Mouse (Mus musculus) G1E (cell line): ENCODE results near the gene Smoc2. TPM values are rescaled to one million over a fixed set of nuclear protein-coding genes. Genes with fewer than 3 reads are reported as not detected.

Experiments used
- ATAC-seq: 2 replicates; pipeline ENCODE4 v1.8.0; 2016; ENCODE audit warnings: mild to moderate bottlenecking; ENCODE audit not compliant: insufficient number of reproducible peaks, poor library complexity, low FRiP score, severe bottlenecking; ENCODE audit errors: extremely low read depth
- DNase-seq: peaks from one replicate; pipeline ENCODE4 v3.0.0; 2012; ENCODE audit warnings: low spot score
- H3K27me3 ChIP-seq: 2 replicates; pipeline ENCODE4 v1.6.1; 2012; ENCODE audit warnings: mild to moderate bottlenecking, low read length, inconsistent platforms; ENCODE audit not compliant: insufficient read depth
- H3K36me3 ChIP-seq: replicated peaks from 2 replicates; pipeline ENCODE3; 2012; ENCODE audit warnings: mild to moderate bottlenecking, inconsistent platforms
- H3K4me1 ChIP-seq: 2 replicates; pipeline ENCODE4 v1.6.1; 2012; ENCODE audit warnings: low read depth, low read length, inconsistent platforms, mixed read lengths; ENCODE audit not compliant: insufficient read depth
- H3K4me3 ChIP-seq: 2 replicates; pipeline ENCODE4 v1.5.1; 2012; ENCODE audit warnings: low read depth, mild to moderate bottlenecking, inconsistent platforms, low read length, moderate library complexity, mixed read lengths
- H3K9me3 ChIP-seq: replicated peaks from 2 replicates; pipeline ENCODE4 v1.6.1; 2012; ENCODE audit warnings: inconsistent platforms
- CTCF ChIP-seq: IDR thresholded peaks from 2 replicates; pipeline ENCODE4 v1.5.1; 2012; ENCODE audit warnings: low read depth, low read length, inconsistent platforms, mixed read lengths
- GATA1 ChIP-seq: IDR thresholded peaks from 2 replicates; pipeline ENCODE4 v1.6.1; 2012; ENCODE audit warnings: borderline replicate concordance, low read length, inconsistent platforms, mixed read lengths
- GATA2 ChIP-seq: IDR thresholded peaks from 2 replicates; pipeline ENCODE4 v1.6.1; 2012; ENCODE audit warnings: low read depth, low read length, inconsistent platforms, borderline replicate concordance
- POLR2AphosphoS5 ChIP-seq: IDR thresholded peaks from 2 replicates; pipeline ENCODE4 v1.6.1; 2012; ENCODE audit warnings: low read depth, low read length, inconsistent platforms; ENCODE audit not compliant: insufficient replicate concordance
- TAL1 ChIP-seq: conservative IDR thresholded peaks from 2 replicates; pipeline ENCODE4 v1.6.1; 2012; ENCODE audit warnings: low read depth, low read length, inconsistent platforms, mixed read lengths
- polyA plus RNA-seq: library from polyadenylated mRNA; stranded (reverse); fragments of >175 nt; gene quantifications from 2 replicates; pipeline ENCODE4 v1.2.3, GENCODE M21; 2012
- total RNA-seq, 2 experiments: library from RNA; stranded (forward) in 1 of 2; stranded (reverse) in 1 of 2; fragments of 200-1000 nt in 1 of 2; fragments of >200 nt in 1 of 2; fragmentation: Nextera tagmentation in 1 of 2; gene quantifications; 2 replicates each; pipeline ENCODE4 v1.2.3; 2014 to 2017

Smoc2 gene
- total and polyA plus RNA-seq, 3 experiments: 0.55 TPM; not detected in 2

DNA sequence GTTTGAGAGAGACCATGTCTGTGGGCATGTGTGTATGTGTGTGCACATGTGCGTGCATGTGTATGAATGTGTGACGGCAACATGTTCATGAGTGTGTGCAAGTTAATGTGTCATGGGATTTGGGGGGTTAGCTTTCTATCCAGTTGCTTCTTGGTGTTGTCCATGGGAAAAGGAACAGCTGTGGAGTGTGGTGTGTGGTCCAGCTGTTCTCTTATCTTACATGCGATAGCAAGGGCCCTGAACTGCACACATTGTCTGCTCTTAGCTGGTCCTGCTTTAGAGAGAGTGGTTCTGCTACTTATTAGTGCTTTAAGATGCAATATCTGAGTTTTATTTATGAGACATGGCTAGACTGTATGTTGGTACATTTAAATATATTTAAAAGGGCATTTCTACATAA, 30.6 kb downstream of the Smoc2 start:
- no peak for TF ChIP-seq GATA1
- no peak for TF ChIP-seq TAL1
- TF ChIP-seq GATA2: no peak
- TF ChIP-seq POLR2AphosphoS5: no peak
- no peak for TF ChIP-seq CTCF
- Histone ChIP-seq H3K4me3 (no peak overlapping the region), H3K36me3 (no peaks in the 10 kb centered on the region), H3K27me3 (no peaks in the 10 kb centered on the region; the same call in 1 of the 2 replicates), H3K4me1 (no peaks in the 10 kb centered on the region), H3K9me3 (peaks cover 12% of the 10 kb centered on the region)
- DNase-seq (no peak), ATAC-seq (no peak)

DNA sequence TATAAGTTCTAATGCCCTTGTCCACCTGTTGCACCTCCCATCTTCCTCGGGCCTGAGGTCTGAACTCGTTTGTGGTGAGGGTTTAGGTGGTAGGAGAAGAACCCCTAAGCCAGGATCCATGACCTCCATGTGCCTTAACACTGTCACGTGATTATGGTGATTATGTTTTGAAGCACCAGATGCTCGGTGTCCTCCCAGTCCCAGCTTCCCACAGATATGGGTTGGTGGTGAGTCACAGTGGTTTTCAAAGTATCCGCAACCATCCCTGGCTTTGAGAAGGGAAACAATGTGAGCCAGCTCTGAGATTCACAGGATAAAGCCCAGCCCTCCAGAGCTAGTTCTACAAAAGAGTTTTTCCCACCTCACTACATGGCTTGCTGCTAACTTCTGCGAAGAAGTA, 33.1 kb downstream of the Smoc2 start:
- Histone ChIP-seq H3K9me3 (peaks cover 11% of the 10 kb centered on the region; the same call in 1 of the 2 replicates), H3K36me3 (no peaks in the 10 kb centered on the region), H3K4me3 (no peak overlapping the region), H3K27me3 (no peaks in the 10 kb centered on the region; the same call in 1 of the 2 replicates), H3K4me1 (no peaks in the 10 kb centered on the region)
- DNase-seq: no peak
- TF ChIP-seq TAL1 (no peak), CTCF (no peak), POLR2AphosphoS5 (no peak), GATA1 (no peak), GATA2 (no peak)
- no peak for ATAC-seq

DNA sequence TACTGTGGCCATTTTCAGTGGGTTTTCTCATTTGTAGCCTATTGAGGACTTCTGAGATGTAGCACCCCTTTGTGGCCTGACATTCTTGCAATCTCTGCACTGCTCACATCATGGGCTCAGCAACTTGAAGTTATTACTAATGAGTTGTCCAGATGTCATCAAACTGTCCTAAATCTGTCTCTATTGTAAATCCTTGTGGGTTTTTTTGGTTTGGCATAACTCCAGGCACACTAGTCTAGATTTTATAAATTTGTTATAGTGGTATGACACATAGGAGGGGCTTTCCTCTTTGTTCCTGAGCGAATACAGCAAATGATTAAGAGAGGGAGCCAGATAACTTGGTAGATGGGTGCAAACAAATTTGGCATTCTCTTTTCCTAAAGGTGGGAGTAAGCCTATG, 35.0 kb downstream of the Smoc2 start:
- Histone ChIP-seq H3K4me1 (no peaks in the 10 kb centered on the region), H3K4me3 (no peak overlapping the region), H3K9me3 (peaks cover 12% of the 10 kb centered on the region; the same call in 1 of the 2 replicates), H3K36me3 (no peaks in the 10 kb centered on the region), H3K27me3 (no peaks in the 10 kb centered on the region; the same call in 1 of the 2 replicates)
- ATAC-seq (no peak), DNase-seq (no peak)
- TF ChIP-seq CTCF (no peak), GATA2 (no peak)

DNA sequence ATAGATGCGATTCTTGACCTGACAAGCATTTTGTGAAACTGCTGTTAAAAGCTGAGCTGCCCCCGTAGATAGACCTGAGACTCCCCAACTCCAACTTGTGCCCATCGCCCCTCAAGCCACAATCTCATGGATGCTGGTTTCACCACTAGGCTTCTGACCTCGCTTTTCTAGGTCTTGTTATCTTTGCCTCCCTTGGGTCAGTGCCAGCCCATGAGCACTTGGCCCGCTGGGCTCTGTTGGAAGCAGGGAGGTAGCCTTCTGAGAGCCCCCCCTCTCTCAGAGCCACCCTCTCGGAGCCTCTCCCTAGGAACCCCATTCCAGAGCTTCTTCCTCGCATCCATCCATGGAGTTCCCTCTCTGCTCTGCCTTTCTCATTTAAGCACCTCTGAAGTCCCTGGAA, 37.2 kb downstream of the Smoc2 start:
- DNase-seq: no peak
- ATAC-seq: no peak
- H3K9me3 ChIP-seq: 0 out of 2 replicates have a peak, but pooled peaks cover 14% of the 10 kb centered on the region
- H3K36me3 ChIP-seq: no peaks in the 10 kb centered on the region
- TF ChIP-seq GATA2: no peak
- no peak for TF ChIP-seq GATA1
- TF ChIP-seq TAL1: no peak
- no peaks in the 10 kb centered on the region for H3K4me1 ChIP-seq
- H3K4me3 ChIP-seq: no peak overlapping the region
- H3K27me3 ChIP-seq: no peaks in the 10 kb centered on the region; the same call in 1 of the 2 replicates

DNA sequence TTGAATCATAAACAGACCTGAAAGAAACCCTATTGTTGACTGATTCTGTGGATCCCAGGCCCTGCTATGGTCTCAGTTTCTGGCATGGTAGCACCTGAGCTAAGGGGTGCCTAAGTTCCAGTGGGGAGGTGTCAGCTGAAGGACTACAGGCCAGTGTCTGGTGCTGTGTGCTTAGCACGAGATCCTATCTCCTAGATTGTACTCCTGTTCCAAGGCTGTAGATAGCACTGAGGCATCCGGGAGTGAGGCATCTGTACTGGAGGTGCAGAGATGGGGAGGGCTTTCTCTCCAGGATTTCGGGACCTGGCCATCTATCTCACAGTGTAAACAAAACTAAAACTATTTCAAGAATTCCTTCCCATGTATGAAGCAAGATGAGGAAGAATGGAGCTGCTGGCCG, 38.1 kb downstream of the Smoc2 start:
- no peak for TF ChIP-seq CTCF
- no peak for TF ChIP-seq TAL1
- TF ChIP-seq GATA2: no peak
- no peak for TF ChIP-seq POLR2AphosphoS5
- TF ChIP-seq GATA1: no peak
- H3K9me3 ChIP-seq: 0 out of 2 replicates have a peak, but pooled peaks cover 14% of the 10 kb centered on the region
- no peaks in the 10 kb centered on the region for H3K36me3 ChIP-seq
- DNase-seq: no peak
- H3K27me3 ChIP-seq: no peaks in the 10 kb centered on the region; the same call in 1 of the 2 replicates
- H3K4me3 ChIP-seq: no peak overlapping the region
- no peak for ATAC-seq
- no peaks in the 10 kb centered on the region for H3K4me1 ChIP-seq

DNA sequence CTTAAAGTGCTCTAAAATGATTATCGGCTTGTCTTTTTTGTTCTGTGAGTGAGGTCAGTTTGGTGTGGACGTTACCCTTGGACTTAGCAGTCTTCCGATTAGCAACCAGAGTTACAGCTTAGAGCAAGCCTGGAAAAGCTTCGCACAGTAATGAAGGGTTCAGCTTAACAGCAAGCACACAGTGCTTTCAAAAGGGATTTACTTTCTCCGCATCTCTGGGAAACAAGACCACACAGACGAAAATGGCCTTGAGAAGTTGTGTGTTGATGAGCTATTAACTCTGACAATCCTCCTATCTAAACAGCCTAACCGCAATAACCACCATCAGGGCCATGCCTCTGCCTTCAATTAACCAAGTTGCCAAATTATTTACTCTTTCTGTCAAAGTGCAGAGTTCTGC, 46.9 kb downstream of the Smoc2 start:
- no peak for TF ChIP-seq CTCF
- TF ChIP-seq POLR2AphosphoS5: no peak
- TF ChIP-seq GATA1: no peak
- H3K4me3 ChIP-seq: no peak overlapping the region
- DNase-seq: no peak
- ATAC-seq: no peak
- H3K4me1 ChIP-seq: no peaks in the 10 kb centered on the region
- no peaks in the 10 kb centered on the region for H3K36me3 ChIP-seq
- H3K27me3 ChIP-seq: peaks cover 2% of the 10 kb centered on the region
- H3K9me3 ChIP-seq: peaks cover 15% of the 10 kb centered on the region

DNA sequence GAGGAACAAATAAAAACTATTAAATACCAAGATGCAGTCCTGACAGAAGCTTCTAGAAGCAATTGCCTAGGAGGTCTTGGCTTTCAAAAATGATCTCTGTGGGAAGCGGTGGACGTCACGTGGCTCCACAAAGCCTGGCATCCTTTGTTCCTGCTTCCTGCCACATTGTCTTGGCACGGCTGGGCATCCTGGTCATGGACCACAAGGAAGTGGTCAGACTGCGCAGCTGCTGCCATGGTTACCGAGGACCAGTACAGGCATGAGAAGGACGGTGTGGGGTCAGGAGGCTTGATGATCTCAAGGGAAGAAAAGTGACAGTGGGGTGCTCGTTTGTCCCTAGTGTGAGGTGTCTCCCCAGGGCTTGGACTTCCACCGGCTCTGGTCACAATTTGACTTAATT, 48.7 kb downstream of the Smoc2 start:
- DNase-seq: no peak
- H3K4me3 ChIP-seq: no peak overlapping the region
- H3K9me3 ChIP-seq: peaks cover 15% of the 10 kb centered on the region
- ATAC-seq: no peak
- TF ChIP-seq GATA1 (no peak), TAL1 (no peak), POLR2AphosphoS5 (no peak), CTCF (no peak), GATA2 (no peak)
- peaks cover 2% of the 10 kb centered on the region for H3K27me3 ChIP-seq
- no peaks in the 10 kb centered on the region for H3K36me3 ChIP-seq
- no peaks in the 10 kb centered on the region for H3K4me1 ChIP-seq
